Mouse (Mus musculus) erythroblast, embryonic 14.5 days (primary cell): ENCODE results near the gene Gm4969. TPM values are rescaled to one million over a fixed set of nuclear protein-coding genes. Genes with fewer than 3 reads are reported as not detected.

ENCODE experiments used
- H3K27me3 ChIP-seq: 2 replicates; pipeline ENCODE4 v1.6.1; 2012; ENCODE audit warnings: inconsistent platforms; ENCODE audit not compliant: control insufficient read depth
- H3K36me3 ChIP-seq: 2 replicates; pipeline ENCODE4 v1.6.1; 2012; ENCODE audit warnings: mild to moderate bottlenecking, inconsistent platforms; ENCODE audit not compliant: control insufficient read depth
- H3K4me1 ChIP-seq: 2 replicates; pipeline ENCODE4 v1.6.1; 2012; ENCODE audit warnings: inconsistent platforms; ENCODE audit not compliant: control insufficient read depth
- H3K4me3 ChIP-seq: replicated peaks from 2 replicates; pipeline ENCODE3; 2012; ENCODE audit warnings: moderate library complexity, mild to moderate bottlenecking, inconsistent platforms
- H3K9me3 ChIP-seq: 2 replicates; pipeline ENCODE4 v1.6.1; 2012; ENCODE audit warnings: low read length, inconsistent platforms, mixed read lengths; ENCODE audit not compliant: control insufficient read depth
- GATA1 ChIP-seq: IDR thresholded peaks from 2 replicates; pipeline ENCODE4 v1.6.1; 2012; ENCODE audit warnings: low read length, inconsistent platforms, mixed read lengths
- TAL1 ChIP-seq: IDR thresholded peaks from 3 replicates; pipeline ENCODE4 v1.6.1; 2012; ENCODE audit warnings: low read length, inconsistent platforms, mixed read lengths
- polyA plus RNA-seq: library from polyadenylated mRNA; stranded (reverse); fragments of >175 nt; gene quantifications from 2 replicates; pipeline ENCODE4 v1.2.3, GENCODE M21; 2012

The Gm4969 gene
- polyA plus RNA-seq, 1 experiment = not detected

GRCm38 (mm10) chr7:19092381-19093173 lies 25.6 kb downstream of the Gm4969 start:
- no peaks in the 10 kb centered on the region for H3K9me3 ChIP-seq
- peaks cover 11% of the 10 kb centered on the region for H3K36me3 ChIP-seq
- H3K27me3 ChIP-seq = peaks cover 52% of the 10 kb centered on the region
- H3K4me1 ChIP-seq = peaks cover 69% of the 10 kb centered on the region
- H3K4me3 ChIP-seq = peak overlapping the region; percentile 74
- TF ChIP-seq TAL1 (no peak), GATA1 (no peak)

- no peaks in the 10 kb centered on the region for H3K9me3 ChIP-seq
- H3K4me3 ChIP-seq = no peak overlapping the region
- TF ChIP-seq TAL1 (no peak), GATA1 (no peak)
- H3K36me3 ChIP-seq = peaks cover 14% of the 10 kb centered on the region
- peaks cover 45% of the 10 kb centered on the region for H3K27me3 ChIP-seq
- H3K4me1 ChIP-seq = peaks cover 69% of the 10 kb centered on the region
Observed at GRCm38 (mm10) chr7:19091913-19092312, 26.3 kb downstream of the Gm4969 start.

GRCm38 (mm10) chr7:19088813-19089212 lies 29.4 kb downstream of the Gm4969 start:
- Histone ChIP-seq H3K4me1 (peaks cover 67% of the 10 kb centered on the region), H3K4me3 (no peak overlapping the region), H3K36me3 (peaks cover 16% of the 10 kb centered on the region), H3K9me3 (no peaks in the 10 kb centered on the region), H3K27me3 (peaks cover 21% of the 10 kb centered on the region)
- no peak for TF ChIP-seq TAL1
- TF ChIP-seq GATA1 = no peak

- Histone ChIP-seq H3K4me1 (peaks cover 49% of the 10 kb centered on the region), H3K36me3 (peaks cover 29% of the 10 kb centered on the region)
Observed at GRCm38 (mm10) chr7:19086760-19087159, 31.4 kb downstream of the Gm4969 start.

GRCm38 (mm10) chr7:19086042-19086441 lies 32.1 kb downstream of the Gm4969 start:
- peak overlapping the region; percentile 57 for H3K4me3 ChIP-seq

More at GRCm38 (mm10) chr7:19086760-19087159, 31.4 kb downstream of the Gm4969 start:
- peaks cover 10% of the 10 kb centered on the region for H3K27me3 ChIP-seq
- no peak overlapping the region for H3K4me3 ChIP-seq
- TF ChIP-seq GATA1 (no peak), TAL1 (no peak)
- H3K9me3 ChIP-seq = no peaks in the 10 kb centered on the region

GRCm38 (mm10) chr7:19085495-19085894 lies 32.7 kb downstream of the Gm4969 start:
- peaks cover 3% of the 10 kb centered on the region for H3K27me3 ChIP-seq
- no peaks in the 10 kb centered on the region for H3K9me3 ChIP-seq
- peaks cover 49% of the 10 kb centered on the region for H3K4me1 ChIP-seq
- TF ChIP-seq GATA1 (no peak), TAL1 (no peak)
- H3K36me3 ChIP-seq = peaks cover 39% of the 10 kb centered on the region
- peak overlapping the region; percentile 57 for H3K4me3 ChIP-seq

More at GRCm38 (mm10) chr7:19086042-19086441, 32.1 kb downstream of the Gm4969 start:
- Histone ChIP-seq H3K27me3 (peaks cover 3% of the 10 kb centered on the region), H3K4me1 (peaks cover 49% of the 10 kb centered on the region), H3K9me3 (no peaks in the 10 kb centered on the region), H3K36me3 (peaks cover 36% of the 10 kb centered on the region)
- TF ChIP-seq GATA1 = peak; percentile 53; the same call in 1 of the 2 replicates
- TF ChIP-seq TAL1 = no peak

- TF ChIP-seq TAL1 = no peak
- no peak for TF ChIP-seq GATA1
- H3K9me3 ChIP-seq = no peaks in the 10 kb centered on the region
- peaks cover 3% of the 10 kb centered on the region for H3K27me3 ChIP-seq
- peaks cover 44% of the 10 kb centered on the region for H3K36me3 ChIP-seq
- H3K4me1 ChIP-seq = peaks cover 49% of the 10 kb centered on the region
- H3K4me3 ChIP-seq = no peak overlapping the region
Observed at GRCm38 (mm10) chr7:19084921-19085473, 33.2 kb downstream of the Gm4969 start.

- Histone ChIP-seq H3K9me3 (no peaks in the 10 kb centered on the region), H3K36me3 (peaks cover 50% of the 10 kb centered on the region), H3K4me1 (peaks cover 49% of the 10 kb centered on the region), H3K4me3 (peak overlapping the region; percentile 28), H3K27me3 (peaks cover 3% of the 10 kb centered on the region)
- no peak for TF ChIP-seq TAL1
- no peak for TF ChIP-seq GATA1
Observed at GRCm38 (mm10) chr7:19084277-19084771, 33.8 kb downstream of the Gm4969 start.

GRCm38 (mm10) chr7:19083701-19084100 lies 34.5 kb downstream of the Gm4969 start, which contains the start of gene Dmpk:
Dmpk (plus strand) TSS chr7:19083849.
- peaks cover 3% of the 10 kb centered on the region for H3K27me3 ChIP-seq
- no peaks in the 10 kb centered on the region for H3K9me3 ChIP-seq
- H3K4me3 ChIP-seq = peak within 1 kb of the TSS; percentile 28
- H3K36me3 ChIP-seq = peaks cover 56% of the 10 kb centered on the region
- H3K4me1 ChIP-seq = peaks cover 49% of the 10 kb centered on the region
- no peak for TF ChIP-seq TAL1
